Mouse (Mus musculus) stomach, postnatal 0 days (tissue): Measurements from ENCODE around the gene 1810010H24Rik.

Experiments used
- CTCF ChIP-seq: IDR thresholded peaks from 2 replicates; pipeline ENCODE4 v1.5.1; 2016; ENCODE audit warnings: antibody characterized with exemption, low read depth, mild to moderate bottlenecking, moderate library complexity
- EP300 ChIP-seq: optimal IDR thresholded peaks from 2 replicates; pipeline ENCODE3; 2016; ENCODE audit warnings: antibody characterized with exemption

DNA sequence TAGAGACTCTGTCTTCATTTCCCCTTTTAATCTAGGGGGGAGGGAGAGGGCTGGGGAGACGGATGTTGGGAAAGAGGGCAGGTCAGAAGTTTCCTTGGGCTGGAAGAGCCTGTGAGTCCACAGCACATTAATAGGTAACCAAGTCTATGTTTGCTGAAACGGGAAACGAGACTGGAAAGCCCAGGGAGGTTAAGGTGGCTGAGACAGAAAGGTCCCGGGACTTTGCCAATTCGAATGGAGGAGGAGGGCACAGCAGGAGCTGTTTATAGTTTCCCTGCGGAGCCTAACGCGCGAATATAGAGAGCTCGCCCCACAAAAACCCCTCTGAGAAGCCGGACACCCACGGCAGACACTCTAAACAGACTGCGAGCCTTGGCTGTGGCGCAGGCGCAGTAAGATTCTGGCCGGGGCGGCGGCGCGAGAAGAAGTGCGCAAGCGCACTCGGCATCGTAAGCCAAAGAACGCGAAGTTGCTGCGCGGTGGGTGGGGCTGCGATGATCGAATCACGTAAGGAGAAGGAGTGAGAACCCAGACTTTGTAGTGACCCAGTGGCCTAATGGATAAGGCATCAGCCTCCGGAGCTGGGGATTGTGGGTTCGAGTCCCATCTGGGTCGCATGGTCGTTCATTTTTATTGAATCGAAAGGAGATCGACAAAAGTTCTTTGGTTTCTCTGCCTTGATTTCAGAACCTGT is 13.0 kb upstream of the 1810010H24Rik start:
- TF ChIP-seq CTCF (no peak), EP300 (no peak)
